Mouse (Mus musculus): ENCODE data around the gene Siglecf. TPM values are rescaled to one million over a fixed set of nuclear protein-coding genes. Genes with fewer than 3 reads are reported as not detected.
A peak's percentile ranks its signal among the peaks of the same experiment; 100 is the strongest.

Gene Siglecf
- polyA plus RNA-seq (2015; fragmentation: Nextera tagmentation; extraction: Ambion mirVana): not detected in 2 replicates

- no peak for TF ChIP-seq CTCF (IDR thresholded peaks at IDR 0.05; ENCODE audit: low read depth)
- Histone ChIP-seq H3K9me3 (replicated peaks; ENCODE audit: low read length) (no peaks in the 10 kb centered on the region), H3K36me3 (ENCODE audit: insufficient read depth, low read length) (no peaks in the 10 kb centered on the region), H3K4me2 (ENCODE audit: low read length) (no peak within 1 kb of the TSS), H3K27me3 (ENCODE audit: insufficient read depth, low read length) (no peaks in the 10 kb centered on the region), H3K9ac (ENCODE audit: low read depth, low read length) (no peak within 1 kb of the TSS), H3K4me1 (replicated peaks; ENCODE audit: insufficient read depth, low read length) (no peaks in the 10 kb centered on the region), H3K27ac (no peak within 1 kb of the TSS), H3K4me3 (replicated peaks; ENCODE audit: low read depth, low read length) (no peak within 1 kb of the TSS)
- DNase-seq (ENCODE audit: low spot score) (no peak), ATAC-seq (replicated peaks; ENCODE audit: low FRiP score, low read depth) (no peak)
- WGBS: 65% methylated on average over 3 of the region's 3 CpGs
Measured at GRCm38 (mm10) chr7:43351154-43351553, at the start of gene Siglecf. Gene Siglecf, plus strand, starts transcription at chr7:43351341.

GRCm38 (mm10) chr7:43305235-43305634, 45.9 kb upstream of the Siglecf start:
- no peak for TF ChIP-seq CTCF (IDR thresholded peaks at IDR 0.05; ENCODE audit: low read depth)
- Histone ChIP-seq H3K4me2 (ENCODE audit: low read length) (no peak overlapping the region), H3K9me3 (replicated peaks; ENCODE audit: low read length) (no peaks in the 10 kb centered on the region), H3K27me3 (ENCODE audit: insufficient read depth, low read length) (no peaks in the 10 kb centered on the region), H3K36me3 (ENCODE audit: insufficient read depth, low read length) (peaks cover 27% of the 10 kb centered on the region), H3K9ac (ENCODE audit: low read depth, low read length) (no peak overlapping the region), H3K27ac (0 out of 2 replicates have a peak overlapping the region, but pooled peaks have one; percentile 33), H3K4me3 (replicated peaks; ENCODE audit: low read depth, low read length) (no peak overlapping the region), H3K4me1 (replicated peaks; ENCODE audit: insufficient read depth, low read length) (no peaks in the 10 kb centered on the region)
- ATAC-seq (replicated peaks; ENCODE audit: low FRiP score, low read depth) (no peak), DNase-seq (ENCODE audit: low spot score) (peak; percentile 38)
- WGBS: 71% methylated on average over 3 of the region's 3 CpGs

- Histone ChIP-seq H3K27me3 (ENCODE audit: insufficient read depth, low read length) (no peaks in the 10 kb centered on the region), H3K4me1 (replicated peaks; ENCODE audit: insufficient read depth, low read length) (0 out of 2 replicates have a peak, but pooled peaks cover 9% of the 10 kb centered on the region), H3K9me3 (replicated peaks; ENCODE audit: low read length) (no peaks in the 10 kb centered on the region), H3K4me2 (ENCODE audit: low read length) (no peak overlapping the region), H3K36me3 (ENCODE audit: insufficient read depth, low read length) (peaks cover 16% of the 10 kb centered on the region), H3K4me3 (replicated peaks; ENCODE audit: low read depth, low read length) (no peak overlapping the region), H3K9ac (ENCODE audit: low read depth, low read length) (no peak overlapping the region), H3K27ac (no peak overlapping the region; the same call in 1 of the 2 replicates)
- TF ChIP-seq CTCF (IDR thresholded peaks at IDR 0.05; ENCODE audit: low read depth): no peak
- 69% methylated on average over 2 of the region's 2 CpGs for WGBS
- ATAC-seq (replicated peaks; ENCODE audit: low FRiP score, low read depth): no peak
- DNase-seq (ENCODE audit: low spot score): no peak
Measured at GRCm38 (mm10) chr7:43309069-43309468, 42.1 kb upstream of the Siglecf start.

GRCm38 (mm10) chr7:43311632-43312031, 39.5 kb upstream of the Siglecf start:
- no peak for DNase-seq (ENCODE audit: low spot score)
- Histone ChIP-seq H3K27me3 (ENCODE audit: insufficient read depth, low read length) (no peaks in the 10 kb centered on the region), H3K4me2 (ENCODE audit: low read length) (peak overlapping the region; percentile 79; the same call in 1 of the 2 replicates), H3K4me1 (replicated peaks; ENCODE audit: insufficient read depth, low read length) (0 out of 2 replicates have a peak, but pooled peaks cover 9% of the 10 kb centered on the region), H3K9me3 (replicated peaks; ENCODE audit: low read length) (no peaks in the 10 kb centered on the region), H3K27ac (no peak overlapping the region), H3K36me3 (ENCODE audit: insufficient read depth, low read length) (peaks cover 13% of the 10 kb centered on the region; the same call in 1 of the 2 replicates), H3K9ac (ENCODE audit: low read depth, low read length) (no peak overlapping the region), H3K4me3 (replicated peaks; ENCODE audit: low read depth, low read length) (peak overlapping the region; percentile 68; the same call in 1 of the 2 replicates)
- no peak for ATAC-seq (replicated peaks; ENCODE audit: low FRiP score, low read depth)
- WGBS: 57% methylated on average over 6 of the region's 6 CpGs
- no peak for TF ChIP-seq CTCF (IDR thresholded peaks at IDR 0.05; ENCODE audit: low read depth)

- DNase-seq (ENCODE audit: low spot score) (no peak), ATAC-seq (replicated peaks; ENCODE audit: low FRiP score, low read depth) (peak; percentile 64; the same call in 1 of the 2 replicates)
- under 1% methylated on average over 32 of the region's 32 CpGs for WGBS
- Histone ChIP-seq H3K9ac (ENCODE audit: low read depth, low read length) (peak overlapping the region; percentile 72), H3K36me3 (ENCODE audit: insufficient read depth, low read length) (peaks cover 10% of the 10 kb centered on the region; the same call in 1 of the 2 replicates), H3K4me1 (replicated peaks; ENCODE audit: insufficient read depth, low read length) (0 out of 2 replicates have a peak, but pooled peaks cover 9% of the 10 kb centered on the region), H3K27me3 (ENCODE audit: insufficient read depth, low read length) (no peaks in the 10 kb centered on the region), H3K9me3 (replicated peaks; ENCODE audit: low read length) (no peaks in the 10 kb centered on the region), H3K4me3 (replicated peaks; ENCODE audit: low read depth, low read length) (peak overlapping the region; percentile 68), H3K4me2 (ENCODE audit: low read length) (peak overlapping the region; percentile 79), H3K27ac (peak overlapping the region; percentile 90)
- peak; percentile 38 for TF ChIP-seq CTCF (IDR thresholded peaks at IDR 0.05; ENCODE audit: low read depth)
Measured at GRCm38 (mm10) chr7:43312386-43313012, 38.6 kb upstream of the Siglecf start.

GRCm38 (mm10) chr7:43313013-43313428, 38.1 kb upstream of the Siglecf start, which contains the start of gene Zfp715:
Gene Zfp715, minus strand, starts transcription at chr7:43313294.
- peak; percentile 97 for ATAC-seq (replicated peaks; ENCODE audit: low FRiP score, low read depth)

More at GRCm38 (mm10) chr7:43313013-43313428, 38.1 kb upstream of the Siglecf start, which contains the start of gene Zfp715:
- TF ChIP-seq CTCF (IDR thresholded peaks at IDR 0.05; ENCODE audit: low read depth): no peak
- peak within 1 kb of the TSS; percentile 72 for H3K9ac ChIP-seq (ENCODE audit: low read depth, low read length)
- WGBS: under 1% methylated on average over 33 of the region's 33 CpGs
- 0 out of 2 replicates have a peak, but pooled peaks cover 9% of the 10 kb centered on the region for H3K4me1 ChIP-seq (replicated peaks; ENCODE audit: insufficient read depth, low read length)
- no peaks in the 10 kb centered on the region for H3K9me3 ChIP-seq (replicated peaks; ENCODE audit: low read length)
- peak within 1 kb of the TSS; percentile 79 for H3K4me2 ChIP-seq (ENCODE audit: low read length)
- peaks cover 9% of the 10 kb centered on the region; the same call in 1 of the 2 replicates for H3K36me3 ChIP-seq (ENCODE audit: insufficient read depth, low read length)
- peak within 1 kb of the TSS; percentile 68 for H3K4me3 ChIP-seq (replicated peaks; ENCODE audit: low read depth, low read length)
- peak within 1 kb of the TSS; percentile 90 for H3K27ac ChIP-seq
- no peaks in the 10 kb centered on the region for H3K27me3 ChIP-seq (ENCODE audit: insufficient read depth, low read length)
- DNase-seq (ENCODE audit: low spot score): peak; percentile 98
